14 mouse cellular contexts compared by ENCODE assay signal in genomic region chr10:20022608-20023340, GRCm38 (mm10).
A peak's percentile ranks its signal among the peaks of the same experiment; 100 is the strongest.
DNase-seq lines count a peak whose midpoint lies in the region; ATAC-seq and TF ChIP-seq lines count a peak whose summit lies in the region.
"Had no signal": no experiment of that assay in that cellular context is flagged by ENCODE, and none has a peak within 500 bp of the region (broad histone marks: within the 10 kb centered on the region; RNA-seq: fewer than 3 reads in every experiment).

No protein-coding gene starts in this region.

- H3K27ac ChIP-seq in kidney, postnatal 0 days = 0 out of 2 replicates have a peak overlapping the region, but pooled peaks have one; percentile 6
- H3K27ac ChIP-seq in midbrain, embryonic 15.5 days = no peak overlapping the region
- H3K27ac ChIP-seq: forebrain, embryonic 15.5 days; hindbrain, embryonic 10.5 days; liver, embryonic 12.5 days had no signal

- no peak overlapping the region for H3K9ac ChIP-seq in kidney, postnatal 0 days (ENCODE audit: low read depth, low read length)
- H3K9ac ChIP-seq in midbrain, embryonic 15.5 days = no peak overlapping the region
- H3K9ac ChIP-seq: forebrain, embryonic 15.5 days; heart, embryonic 12.5 days; liver, embryonic 12.5 days had no signal

- ATAC-seq in frontal cortex, adult (ENCODE audit: low TSS enrichment) = peak; percentile 57
- peak; percentile 25; the same call in 1 of the 2 replicates for ATAC-seq in kidney, postnatal 0 days (replicated peaks; ENCODE audit: low FRiP score, low read depth)
- 0 out of 2 replicates have a peak, but pooled peaks have one; percentile 33 for ATAC-seq in midbrain, embryonic 15.5 days (replicated peaks)
- ATAC-seq: forebrain, embryonic 15.5 days; liver, embryonic 12.5 days had no signal

- no peak for TF ChIP-seq CTCF in kidney, postnatal 0 days (IDR thresholded peaks at IDR 0.05; ENCODE audit: low read depth)

- no peaks in the 10 kb centered on the region for H3K27me3 ChIP-seq in kidney, postnatal 0 days (ENCODE audit: insufficient read depth, low read length)
- H3K27me3 ChIP-seq in midbrain, embryonic 15.5 days (replicated peaks) = no peaks in the 10 kb centered on the region
- H3K27me3 ChIP-seq: forebrain, embryonic 15.5 days; heart, embryonic 12.5 days; liver, embryonic 12.5 days had no signal

- no peak overlapping the region for H3K4me3 ChIP-seq in kidney, postnatal 0 days (replicated peaks; ENCODE audit: low read depth, low read length)
- no peak overlapping the region for H3K4me3 ChIP-seq in midbrain, embryonic 15.5 days
- H3K4me3 ChIP-seq: forebrain, embryonic 15.5 days; heart, embryonic 12.5 days; hindbrain, embryonic 10.5 days; liver, embryonic 12.5 days had no signal

- no peak overlapping the region for H3K4me2 ChIP-seq in kidney, postnatal 0 days (ENCODE audit: low read length)
- H3K4me2 ChIP-seq in midbrain, embryonic 15.5 days = no peak overlapping the region
- H3K4me2 ChIP-seq: forebrain, embryonic 15.5 days; heart, embryonic 12.5 days; liver, embryonic 12.5 days had no signal

- peaks cover 8% of the 10 kb centered on the region for H3K4me1 ChIP-seq in kidney, postnatal 0 days (replicated peaks; ENCODE audit: insufficient read depth, low read length)
- peaks cover 5% of the 10 kb centered on the region; the same call in 1 of the 2 replicates for H3K4me1 ChIP-seq in midbrain, embryonic 15.5 days
- H3K4me1 ChIP-seq: heart, embryonic 12.5 days; liver, embryonic 12.5 days had no signal

- no peak for DNase-seq in frontal cortex, adult 2 months (ENCODE audit: extremely low spot score in 1 of 2, low spot score in 1 of 2)
- peak; percentile 73 for DNase-seq in kidney, postnatal 0 days (ENCODE audit: low spot score)
- no peak for DNase-seq in kidney, postnatal 25 days
- DNase-seq in cerebellum, postnatal 14 days = peak; percentile 27 to 52
- no peak for DNase-seq in right cerebral cortex, postnatal 36 days (ENCODE audit: low spot score in 2 of 2)
- DNase-seq in layer of hippocampus, adult 8-10 months (ENCODE audit: low spot score in 2 of 2) = no peak
- DNase-seq: adrenal gland, postnatal 25 days; kidney, adult 8-10 months had no signal

- H3K36me3 ChIP-seq in kidney, postnatal 0 days (ENCODE audit: insufficient read depth, low read length) = no peaks in the 10 kb centered on the region
- H3K36me3 ChIP-seq in midbrain, embryonic 15.5 days (replicated peaks) = no peaks in the 10 kb centered on the region
- H3K36me3 ChIP-seq: forebrain, embryonic 15.5 days; heart, embryonic 12.5 days; hindbrain, embryonic 10.5 days had no signal

- no peaks in the 10 kb centered on the region for H3K9me3 ChIP-seq in kidney, postnatal 0 days (replicated peaks; ENCODE audit: low read length)
- no peaks in the 10 kb centered on the region for H3K9me3 ChIP-seq in midbrain, embryonic 15.5 days
- H3K9me3 ChIP-seq: forebrain, embryonic 15.5 days had no signal

- 42% methylated on average over 10 of the region's 10 CpGs for WGBS in kidney, postnatal 0 days
- WGBS in midbrain, embryonic 15.5 days = 50% methylated on average over 10 of the region's 10 CpGs

Comparison
In these comparisons a context has a peak if more than half of its experiments do, and no peak if none do; other contexts are left out.
1. DNase-seq: peak in kidney, postnatal 0 days (single experiment) and cerebellum, postnatal 14 days (2 of 2); none in frontal cortex, adult 2 months (0 of 2), kidney, postnatal 25 days (0 of 2), right cerebral cortex, postnatal 36 days (0 of 2) and layer of hippocampus, adult 8-10 months (0 of 2).
2. Peak in every context shown above with its lines, with median percentiles within 50 percentile points of each other: ATAC-seq.